Mouse (Mus musculus) neural tube, embryonic 14.5 days (tissue): ENCODE data around the gene Zfp108. TPM values are rescaled to one million over a fixed set of nuclear protein-coding genes. Genes with fewer than 3 reads are reported as not detected.

Source experiments
- ATAC-seq: fragments of 200-750 bp; cut with Nextera tagmentation; 2 replicates; pipeline ENCODE4 v1.8.0; 2017; ENCODE audit warnings: low read depth, mild to moderate bottlenecking, moderate TSS enrichment, moderate library complexity
- H3K27ac ChIP-seq: fragments of 300-500 bp; sonication (generic); 2 replicates; pipeline ENCODE4 v1.5.1; 2014; ENCODE audit warnings: low read depth, mild to moderate bottlenecking, control low read depth, low read length, moderate library complexity, mixed read lengths
- H3K27me3 ChIP-seq: fragments of 300-500 bp; sonication (generic); 2 replicates; pipeline ENCODE4 v1.6.1; 2014; ENCODE audit warnings: low read length; ENCODE audit not compliant: control insufficient read depth, insufficient read depth
- H3K36me3 ChIP-seq: fragments of 300-500 bp; sonication (generic); 2 replicates; pipeline ENCODE4 v1.6.1; 2014; ENCODE audit warnings: low read length, mixed read lengths; ENCODE audit not compliant: control insufficient read depth, insufficient read depth
- H3K4me1 ChIP-seq: fragments of 300-500 bp; sonication (generic); 2 replicates; pipeline ENCODE4 v1.6.1; 2014; ENCODE audit warnings: low read length; ENCODE audit not compliant: control insufficient read depth, insufficient read depth
- H3K4me2 ChIP-seq: fragments of 300-500 bp; sonication (generic); 2 replicates; pipeline ENCODE4 v1.6.1; 2014; ENCODE audit warnings: mild to moderate bottlenecking, low read depth, low read length, control low read depth
- H3K4me3 ChIP-seq: fragments of 300-500 bp; sonication (generic); 2 replicates; pipeline ENCODE4 v1.5.1; 2014; ENCODE audit warnings: low read depth, low read length, control low read depth, mixed read lengths
- H3K9ac ChIP-seq: fragments of 300-500 bp; sonication (generic); replicated peaks from 2 replicates; pipeline ENCODE4 v1.6.1; 2014; ENCODE audit warnings: low read depth, mild to moderate bottlenecking, control low read depth, low read length, mixed read lengths
- H3K9me3 ChIP-seq: fragments of 300-500 bp; sonication (generic); 2 replicates; pipeline ENCODE4 v1.6.1; 2016; ENCODE audit warnings: low read length; ENCODE audit not compliant: control insufficient read depth
- WGBS: fragments of 180-500 bp; shearing (Covaris S2); extraction: QIAGEN DNeasy Blood & Tissue Kit; methylation state at CpG from one replicate; pipeline ENCODE4 v1.1.7; 2014; 5-methylcytosine and 5-hydroxymethylcytosine counted together
- polyA plus RNA-seq: library from polyadenylated mRNA; unstranded; fragments of >200 nt; fragmentation: Nextera tagmentation; extraction: Ambion mirVana; gene quantifications from 2 replicates; pipeline ENCODE4 v1.2.1, GENCODE M21; 2014

The Zfp108 gene
- polyA plus RNA-seq, 1 experiment from 2014 or later: 7.0 TPM

GRCm38 (mm10) chr7:24300771-24301282 is 46.2 kb downstream of the Zfp108 start, which contains the start of gene Zfp61:
Gene Zfp61 (minus strand): TSS chr7:24301232.
- Histone ChIP-seq H3K4me2 (peak within 1 kb of the TSS; percentile 83), H3K9ac (peak within 1 kb of the TSS; percentile 69; the same call in 1 of the 2 replicates), H3K27ac (peak within 1 kb of the TSS; percentile 55; the same call in 1 of the 2 replicates), H3K36me3 (peaks cover 26% of the 10 kb centered on the region), H3K27me3 (no peaks in the 10 kb centered on the region), H3K9me3 (no peaks in the 10 kb centered on the region), H3K4me1 (peaks cover 13% of the 10 kb centered on the region; the same call in 1 of the 2 replicates), H3K4me3 (peak within 1 kb of the TSS; percentile 62)
- peak; percentile 39; the same call in 1 of the 2 replicates for ATAC-seq
- WGBS: 1% methylated on average over 13 of the region's 13 CpGs

Other genes with a start within 250 kb of the Zfp108 start
- 0.01 TPM in 1 of 2 replicates, not detected in the other for gene Vmn1r183, start 201.5 kb upstream of the Zfp108 start, polyA plus RNA-seq
- gene Zfp180, start 172.9 kb upstream of the Zfp108 start, polyA plus RNA-seq: 38.6 and 41.8 TPM in 2 replicates
- gene Zfp112, start 142.5 kb upstream of the Zfp108 start, polyA plus RNA-seq: 11.2 and 11.7 TPM in 2 replicates
- 27.8 and 32.4 TPM in 2 replicates for gene Zfp235, start 120.6 kb upstream of the Zfp108 start, polyA plus RNA-seq
- gene Zfp114, start 79.7 kb upstream of the Zfp108 start, polyA plus RNA-seq: 3.8 and 4.0 TPM in 2 replicates
- gene Zfp111, start 43.4 kb upstream of the Zfp108 start, polyA plus RNA-seq: 4.5 and 6.7 TPM in 2 replicates
- 3.8 and 4.5 TPM in 2 replicates for gene Zfp109, start 17.2 kb upstream of the Zfp108 start, polyA plus RNA-seq
- 6.4 and 8.9 TPM in 2 replicates for gene Zfp93, start 15.6 kb downstream of the Zfp108 start, polyA plus RNA-seq
- 37.3 and 39.6 TPM in 2 replicates for gene Zfp61, start 46.4 kb downstream of the Zfp108 start, polyA plus RNA-seq
- 19.2 and 24.2 TPM in 2 replicates for gene Zfp94, start 61.9 kb downstream of the Zfp108 start, polyA plus RNA-seq
- gene Tescl, start 79.1 kb downstream of the Zfp108 start, polyA plus RNA-seq: 0.32 and 0.99 TPM in 2 replicates
- not detected in 2 replicates for gene Lypd5, start 94.4 kb downstream of the Zfp108 start, polyA plus RNA-seq
- gene Kcnn4, start 115.5 kb downstream of the Zfp108 start, polyA plus RNA-seq: 2.0 and 2.1 TPM in 2 replicates
- 32.9 and 34.9 TPM in 2 replicates for gene Smg9, start 144.8 kb downstream of the Zfp108 start, polyA plus RNA-seq
- not detected in 2 replicates for gene Irgc1, start 197.5 kb downstream of the Zfp108 start, polyA plus RNA-seq
- gene Plaur, start 207.7 kb downstream of the Zfp108 start, polyA plus RNA-seq: 0.81 and 1.6 TPM in 2 replicates
- 15.9 and 22.6 TPM in 2 replicates for gene Cadm4, start 227.2 kb downstream of the Zfp108 start, polyA plus RNA-seq